Mouse (Mus musculus): ENCODE measurements around the gene Rai1. TPM values are rescaled to one million over a fixed set of nuclear protein-coding genes. Genes with fewer than 3 reads are reported as not detected.

The Rai1 gene
- polyA plus RNA-seq, 1 experiment, result 5.2 TPM

GRCm38 (mm10) chr11:60209217-60209932 is 104.6 kb downstream of the Rai1 start:
- Histone ChIP-seq H3K4me3 (ENCODE audit: control insufficient read depth, low read depth, low read length) (peak overlapping the region; percentile 88), H3K4me1 (ENCODE audit: control insufficient read depth, insufficient read depth, low read length) (peaks cover 23% of the 10 kb centered on the region), H3K36me3 (ENCODE audit: control insufficient read depth, insufficient read depth, low read length) (no peaks in the 10 kb centered on the region), H3K27ac (ENCODE audit: control insufficient read depth, insufficient read depth, low read depth, low read length) (peak overlapping the region; percentile 7; the same call in 1 of the 2 replicates), H3K27me3 (ENCODE audit: control insufficient read depth, insufficient read depth, low read length) (no peaks in the 10 kb centered on the region)
- TF ChIP-seq CTCF (IDR thresholded peaks at IDR 0.05; ENCODE audit: control insufficient read depth, insufficient read depth, insufficient replicate concordance, low read depth, low read length) (no peak), POLR2A (IDR thresholded peaks at IDR 0.05; ENCODE audit: control insufficient read depth, low read depth, low read length) (no peak)

DNA sequence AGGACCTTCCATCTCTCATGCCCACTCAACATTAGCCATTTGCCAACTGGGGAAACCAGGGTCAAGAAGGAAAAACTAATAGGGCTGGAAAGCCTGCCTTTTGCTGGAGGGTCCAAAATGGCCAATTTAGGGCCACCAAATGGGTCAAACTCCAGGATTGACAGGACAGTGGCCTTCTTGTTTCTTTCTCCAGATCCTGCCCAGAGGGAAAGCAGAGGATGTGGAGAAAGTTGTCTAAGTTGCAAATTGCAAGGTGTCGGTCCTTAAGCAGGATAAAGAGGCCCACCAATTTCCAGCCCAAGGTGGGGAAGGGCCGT is 105.1 kb downstream of the Rai1 start:
- Histone ChIP-seq H3K27ac (ENCODE audit: control insufficient read depth, insufficient read depth, low read depth, low read length) (peak overlapping the region; percentile 67), H3K36me3 (ENCODE audit: control insufficient read depth, insufficient read depth, low read length) (no peaks in the 10 kb centered on the region), H3K4me1 (ENCODE audit: control insufficient read depth, insufficient read depth, low read length) (peaks cover 23% of the 10 kb centered on the region), H3K27me3 (ENCODE audit: control insufficient read depth, insufficient read depth, low read length) (no peaks in the 10 kb centered on the region), H3K4me3 (ENCODE audit: control insufficient read depth, low read depth, low read length) (peak overlapping the region; percentile 88)
- TF ChIP-seq POLR2A (IDR thresholded peaks at IDR 0.05; ENCODE audit: control insufficient read depth, low read depth, low read length), result no peak
- TF ChIP-seq CTCF (IDR thresholded peaks at IDR 0.05; ENCODE audit: control insufficient read depth, insufficient read depth, insufficient replicate concordance, low read depth, low read length), result no peak

DNA sequence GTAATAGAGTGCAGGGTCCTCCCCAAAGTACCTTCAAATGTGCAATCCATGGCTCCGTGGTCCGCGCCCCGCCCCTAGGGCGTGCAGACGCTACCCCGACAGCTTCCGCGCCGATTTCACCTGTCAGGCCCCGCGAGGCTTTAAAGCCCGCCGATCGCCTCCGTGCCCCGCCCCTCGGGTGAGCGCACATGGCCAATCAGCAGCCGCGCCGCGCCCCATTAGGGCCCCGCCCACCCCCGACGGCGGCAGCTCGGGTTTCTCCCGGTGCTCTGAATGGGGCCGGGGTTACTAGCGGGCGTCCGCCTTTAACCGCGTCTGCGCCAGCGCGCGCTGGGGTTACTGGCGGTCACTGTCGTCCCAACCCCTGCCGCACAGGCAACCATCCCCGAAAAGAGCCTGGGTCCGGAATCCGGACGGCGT is 105.5 kb downstream of the Rai1 start:
- Histone ChIP-seq H3K4me3 (ENCODE audit: control insufficient read depth, low read depth, low read length) (peak overlapping the region; percentile 88), H3K36me3 (ENCODE audit: control insufficient read depth, insufficient read depth, low read length) (no peaks in the 10 kb centered on the region), H3K4me1 (ENCODE audit: control insufficient read depth, insufficient read depth, low read length) (peaks cover 23% of the 10 kb centered on the region), H3K27ac (ENCODE audit: control insufficient read depth, insufficient read depth, low read depth, low read length) (peak overlapping the region; percentile 73), H3K27me3 (ENCODE audit: control insufficient read depth, insufficient read depth, low read length) (no peaks in the 10 kb centered on the region)
- no peak for TF ChIP-seq POLR2A (IDR thresholded peaks at IDR 0.05; ENCODE audit: control insufficient read depth, low read depth, low read length)
- TF ChIP-seq CTCF (IDR thresholded peaks at IDR 0.05; ENCODE audit: control insufficient read depth, insufficient read depth, insufficient replicate concordance, low read depth, low read length), result no peak

GRCm38 (mm10) chr11:60211152-60211551 is 106.3 kb downstream of the Rai1 start:
- Histone ChIP-seq H3K27me3 (ENCODE audit: control insufficient read depth, insufficient read depth, low read length) (no peaks in the 10 kb centered on the region), H3K36me3 (ENCODE audit: control insufficient read depth, insufficient read depth, low read length) (no peaks in the 10 kb centered on the region), H3K4me3 (ENCODE audit: control insufficient read depth, low read depth, low read length) (peak overlapping the region; percentile 88), H3K4me1 (ENCODE audit: control insufficient read depth, insufficient read depth, low read length) (peaks cover 23% of the 10 kb centered on the region), H3K27ac (ENCODE audit: control insufficient read depth, insufficient read depth, low read depth, low read length) (peak overlapping the region; percentile 73; the same call in 1 of the 2 replicates)
- TF ChIP-seq POLR2A (IDR thresholded peaks at IDR 0.05; ENCODE audit: control insufficient read depth, low read depth, low read length), result 0 out of 2 replicates have a peak, but pooled peaks have one; percentile 3
- no peak for TF ChIP-seq CTCF (IDR thresholded peaks at IDR 0.05; ENCODE audit: control insufficient read depth, insufficient read depth, insufficient replicate concordance, low read depth, low read length)

DNA sequence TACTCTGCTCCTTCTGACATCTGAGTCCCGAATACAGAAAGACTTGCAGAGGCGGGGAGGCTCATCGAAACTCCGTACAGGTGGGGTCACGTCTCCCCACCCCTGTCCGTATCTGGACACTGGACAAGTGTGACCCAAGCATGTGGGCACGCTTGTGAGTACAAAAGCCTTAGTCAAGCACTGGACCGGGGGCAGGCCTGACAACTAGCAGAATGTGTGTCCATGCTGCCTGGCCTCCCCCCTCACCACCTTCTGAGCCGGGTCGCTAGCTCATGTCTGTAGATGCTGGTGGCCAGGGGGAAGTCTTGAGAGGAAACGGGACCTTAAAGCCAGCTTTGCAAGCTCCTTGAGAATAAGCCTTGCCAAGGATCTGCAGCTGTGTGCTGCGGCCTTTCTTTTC is 106.9 kb downstream of the Rai1 start:
- no peak overlapping the region for H3K4me3 ChIP-seq (ENCODE audit: control insufficient read depth, low read depth, low read length)
- H3K4me1 ChIP-seq (ENCODE audit: control insufficient read depth, insufficient read depth, low read length), result peaks cover 24% of the 10 kb centered on the region

DNA sequence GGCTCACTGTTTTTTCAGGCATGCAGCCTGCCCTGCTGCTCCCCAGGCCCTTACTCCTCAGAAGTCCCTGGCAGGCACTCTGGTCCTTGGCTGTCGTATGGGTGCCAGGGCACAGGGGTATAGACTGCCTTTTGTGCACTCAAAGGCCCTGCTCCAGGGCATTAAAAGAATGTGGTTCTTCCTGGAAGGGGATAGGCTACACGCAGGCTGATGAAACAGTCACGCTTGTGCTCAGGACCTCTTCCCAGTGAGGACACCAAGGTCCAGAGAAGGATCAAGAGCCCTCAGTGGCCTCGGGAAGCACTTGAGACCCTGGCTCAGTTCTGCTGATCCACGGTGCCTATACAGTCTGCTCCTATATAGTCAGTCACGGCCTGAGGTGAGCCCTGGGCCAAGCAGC is 108.5 kb downstream of the Rai1 start:
- Histone ChIP-seq H3K4me1 (ENCODE audit: control insufficient read depth, insufficient read depth, low read length) (peaks cover 32% of the 10 kb centered on the region), H3K27ac (ENCODE audit: control insufficient read depth, insufficient read depth, low read depth, low read length) (no peak overlapping the region), H3K27me3 (ENCODE audit: control insufficient read depth, insufficient read depth, low read length) (no peaks in the 10 kb centered on the region), H3K4me3 (ENCODE audit: control insufficient read depth, low read depth, low read length) (no peak overlapping the region), H3K36me3 (ENCODE audit: control insufficient read depth, insufficient read depth, low read length) (no peaks in the 10 kb centered on the region)
- TF ChIP-seq CTCF (IDR thresholded peaks at IDR 0.05; ENCODE audit: control insufficient read depth, insufficient read depth, insufficient replicate concordance, low read depth, low read length) (no peak), POLR2A (IDR thresholded peaks at IDR 0.05; ENCODE audit: control insufficient read depth, low read depth, low read length) (no peak)

More for the DNA sequence above, 106.9 kb downstream of the Rai1 start:
- Histone ChIP-seq H3K36me3 (ENCODE audit: control insufficient read depth, insufficient read depth, low read length) (no peaks in the 10 kb centered on the region), H3K27me3 (ENCODE audit: control insufficient read depth, insufficient read depth, low read length) (no peaks in the 10 kb centered on the region), H3K27ac (ENCODE audit: control insufficient read depth, insufficient read depth, low read depth, low read length) (no peak overlapping the region)
- TF ChIP-seq POLR2A (IDR thresholded peaks at IDR 0.05; ENCODE audit: control insufficient read depth, low read depth, low read length) (no peak), CTCF (IDR thresholded peaks at IDR 0.05; ENCODE audit: control insufficient read depth, insufficient read depth, insufficient replicate concordance, low read depth, low read length) (no peak)

GRCm38 (mm10) chr11:60216671-60217070 is 111.9 kb downstream of the Rai1 start:
- no peak overlapping the region for H3K4me3 ChIP-seq (ENCODE audit: control insufficient read depth, low read depth, low read length)
- no peak overlapping the region for H3K27ac ChIP-seq (ENCODE audit: control insufficient read depth, insufficient read depth, low read depth, low read length)
- H3K36me3 ChIP-seq (ENCODE audit: control insufficient read depth, insufficient read depth, low read length), result no peaks in the 10 kb centered on the region
- TF ChIP-seq POLR2A (IDR thresholded peaks at IDR 0.05; ENCODE audit: control insufficient read depth, low read depth, low read length), result no peak
- no peak for TF ChIP-seq CTCF (IDR thresholded peaks at IDR 0.05; ENCODE audit: control insufficient read depth, insufficient read depth, insufficient replicate concordance, low read depth, low read length)
- H3K4me1 ChIP-seq (ENCODE audit: control insufficient read depth, insufficient read depth, low read length), result peaks cover 24% of the 10 kb centered on the region
- H3K27me3 ChIP-seq (ENCODE audit: control insufficient read depth, insufficient read depth, low read length), result no peaks in the 10 kb centered on the region
